Mouse (Mus musculus) E14TG2a.4 (cell line): Measurements from ENCODE around the gene Tmem40.

Source experiments
- H3K27me3 ChIP-seq: 2 replicates; pipeline ENCODE4 v1.6.1; 2014; ENCODE audit warnings: low read length, control low read depth; ENCODE audit not compliant: insufficient read depth
- H3K36me3 ChIP-seq: 2 replicates; pipeline ENCODE4 v1.6.1; 2014; ENCODE audit warnings: low read length, control low read depth; ENCODE audit not compliant: insufficient read depth
- H3K4me1 ChIP-seq: replicated peaks from 2 replicates; pipeline ENCODE4 v1.6.1; 2014; ENCODE audit warnings: low read depth, low read length, control low read depth
- H3K4me3 ChIP-seq: replicated peaks from 2 replicates; pipeline ENCODE4 v1.5.1; 2014; ENCODE audit warnings: mild to moderate bottlenecking, low read length
- H3K9me3 ChIP-seq: 2 replicates; pipeline ENCODE4 v1.6.1; 2014; ENCODE audit warnings: low read length, control low read depth
- CTCF ChIP-seq: conservative IDR thresholded peaks from 2 replicates; pipeline ENCODE4 v1.5.1; 2014; ENCODE audit warnings: low read length
- NANOG ChIP-seq: IDR thresholded peaks from 2 replicates; pipeline ENCODE4 v1.6.1; 2014; ENCODE audit warnings: borderline replicate concordance, low read length, mixed read lengths
- POU5F1 ChIP-seq: IDR thresholded peaks from 2 replicates; pipeline ENCODE4 v1.6.1; 2014; ENCODE audit warnings: low read length, borderline replicate concordance

The Tmem40 gene

DNA sequence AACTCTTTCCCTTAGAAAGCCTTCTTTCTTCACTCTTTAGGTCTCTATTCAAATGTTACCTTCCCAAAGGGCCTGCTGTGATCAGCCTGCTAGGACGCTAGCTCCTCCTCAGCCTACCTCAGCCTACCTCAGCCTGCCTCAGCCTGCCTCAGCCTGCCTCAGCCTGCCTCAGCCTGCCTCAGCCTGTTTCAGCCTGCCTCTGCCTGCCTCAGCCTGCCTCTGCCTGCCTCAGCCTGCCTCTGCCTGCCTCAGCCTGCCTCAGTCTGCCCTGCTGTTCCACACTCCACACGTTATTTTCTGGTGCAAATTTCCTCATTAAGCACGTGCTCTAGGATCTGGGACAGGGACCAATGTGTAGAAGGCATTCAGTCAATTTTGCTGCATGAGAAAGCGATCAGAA lies 2.1 kb downstream of the Tmem40 start:
- Histone ChIP-seq H3K27me3 (no peaks in the 10 kb centered on the region), H3K4me1 (peaks cover 73% of the 10 kb centered on the region), H3K36me3 (no peaks in the 10 kb centered on the region), H3K9me3 (no peaks in the 10 kb centered on the region), H3K4me3 (no peak overlapping the region)
- TF ChIP-seq POU5F1 (no peak), NANOG (no peak), CTCF (no peak)

DNA sequence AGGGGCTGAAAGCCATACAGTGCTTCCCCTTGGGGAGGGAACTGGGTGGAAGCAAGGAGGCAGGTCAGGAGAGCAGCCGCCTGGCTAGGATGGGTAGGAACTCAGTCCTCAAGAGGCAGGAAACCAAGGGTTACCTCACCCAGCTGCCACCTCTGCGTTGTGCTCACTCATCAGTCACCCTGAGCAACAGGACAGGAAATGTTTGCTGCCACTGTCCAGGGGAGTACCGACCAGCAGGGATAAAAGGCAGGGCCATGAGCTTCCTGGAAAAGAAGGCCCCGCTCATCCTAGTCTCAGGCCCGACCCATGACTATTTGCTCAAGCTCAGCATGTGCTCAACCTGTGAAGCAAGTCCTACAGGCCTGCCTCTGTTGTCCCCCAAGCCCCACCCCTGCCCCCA lies 2.7 kb downstream of the Tmem40 start:
- H3K9me3 ChIP-seq = no peaks in the 10 kb centered on the region
- H3K27me3 ChIP-seq = no peaks in the 10 kb centered on the region
- H3K4me3 ChIP-seq = peak overlapping the region; percentile 29; the same call in 1 of the 2 replicates
- TF ChIP-seq NANOG = no peak
- TF ChIP-seq POU5F1 = no peak
- no peak for TF ChIP-seq CTCF
- H3K4me1 ChIP-seq = peaks cover 66% of the 10 kb centered on the region
- H3K36me3 ChIP-seq = no peaks in the 10 kb centered on the region

DNA sequence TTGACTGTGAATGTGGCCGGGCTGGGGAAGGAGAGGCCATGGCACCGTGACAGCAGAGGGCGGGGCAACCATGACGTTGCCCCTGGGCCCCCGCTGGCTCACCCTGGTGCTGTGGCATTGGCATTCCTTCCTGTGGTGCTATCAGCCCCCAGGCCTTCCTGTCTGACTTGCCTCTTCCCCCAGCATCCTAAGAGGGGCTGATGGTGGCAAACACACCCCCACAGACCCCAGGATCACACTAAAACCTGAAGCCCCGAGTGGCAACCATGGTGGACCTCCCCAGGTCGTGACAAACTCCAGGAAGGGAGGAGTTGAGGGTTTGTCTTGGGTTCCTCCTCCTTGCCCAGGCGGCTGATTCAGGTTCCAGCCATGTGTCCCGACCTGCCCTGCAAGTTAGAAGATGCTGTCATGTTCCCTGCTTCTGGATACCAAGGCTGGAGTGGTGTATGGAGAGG lies 3.2 kb downstream of the Tmem40 start:
- H3K27me3 ChIP-seq = no peaks in the 10 kb centered on the region
- H3K36me3 ChIP-seq = no peaks in the 10 kb centered on the region
- no peaks in the 10 kb centered on the region for H3K9me3 ChIP-seq
- peak overlapping the region; percentile 29; the same call in 1 of the 2 replicates for H3K4me3 ChIP-seq
- peaks cover 61% of the 10 kb centered on the region for H3K4me1 ChIP-seq
- TF ChIP-seq POU5F1 (no peak), NANOG (no peak), CTCF (no peak)

DNA sequence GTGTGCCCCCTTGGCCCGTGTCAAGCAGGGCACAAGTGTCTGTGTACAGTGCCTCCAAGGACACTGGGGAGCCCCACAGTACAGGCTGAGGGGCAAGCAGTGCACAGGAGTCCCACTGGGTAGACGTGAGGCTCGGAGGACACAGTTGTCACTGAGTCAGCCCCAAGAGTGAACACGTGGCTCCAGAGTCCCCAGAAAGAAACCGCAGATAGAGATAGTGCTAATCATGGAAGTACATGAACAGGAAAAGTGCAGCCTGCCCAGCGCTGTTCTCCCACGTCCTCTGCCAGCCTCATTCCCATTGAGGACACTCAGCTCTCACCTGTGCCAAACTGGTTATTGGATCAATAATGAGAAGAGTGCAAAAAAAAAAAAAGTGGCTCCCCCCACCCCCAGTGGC lies 6.7 kb downstream of the Tmem40 start:
- H3K27me3 ChIP-seq = no peaks in the 10 kb centered on the region
- H3K4me3 ChIP-seq = no peak overlapping the region
- H3K36me3 ChIP-seq = no peaks in the 10 kb centered on the region
- TF ChIP-seq CTCF (no peak), POU5F1 (no peak), NANOG (no peak)
- H3K4me1 ChIP-seq = peaks cover 31% of the 10 kb centered on the region
- H3K9me3 ChIP-seq = no peaks in the 10 kb centered on the region

DNA sequence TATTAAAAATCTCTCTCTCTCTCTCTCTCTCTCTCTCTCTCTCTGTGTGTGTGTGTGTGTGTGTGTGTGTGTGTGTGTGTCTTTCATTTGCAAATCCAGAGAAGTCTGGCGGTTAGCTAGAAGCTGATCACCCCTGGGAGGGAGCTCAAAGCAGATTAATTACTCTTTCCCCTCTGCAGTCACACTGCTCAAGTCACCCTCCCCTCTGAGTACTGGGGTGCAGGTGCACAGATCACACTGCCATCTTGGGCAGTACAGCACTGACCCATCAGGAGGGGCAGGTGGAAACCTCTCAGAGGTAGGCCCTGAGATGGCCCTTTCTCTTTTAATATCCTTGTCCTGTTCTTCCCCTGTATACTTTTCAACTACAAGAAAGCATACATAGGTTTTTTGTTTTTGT lies 15.9 kb downstream of the Tmem40 start:
- H3K4me1 ChIP-seq = peaks cover 32% of the 10 kb centered on the region
- H3K36me3 ChIP-seq = no peaks in the 10 kb centered on the region
- H3K27me3 ChIP-seq = peaks cover 5% of the 10 kb centered on the region; the same call in 1 of the 2 replicates
- H3K9me3 ChIP-seq = no peaks in the 10 kb centered on the region
- no peak overlapping the region for H3K4me3 ChIP-seq
- no peak for TF ChIP-seq CTCF
- no peak for TF ChIP-seq POU5F1
- TF ChIP-seq NANOG = no peak

DNA sequence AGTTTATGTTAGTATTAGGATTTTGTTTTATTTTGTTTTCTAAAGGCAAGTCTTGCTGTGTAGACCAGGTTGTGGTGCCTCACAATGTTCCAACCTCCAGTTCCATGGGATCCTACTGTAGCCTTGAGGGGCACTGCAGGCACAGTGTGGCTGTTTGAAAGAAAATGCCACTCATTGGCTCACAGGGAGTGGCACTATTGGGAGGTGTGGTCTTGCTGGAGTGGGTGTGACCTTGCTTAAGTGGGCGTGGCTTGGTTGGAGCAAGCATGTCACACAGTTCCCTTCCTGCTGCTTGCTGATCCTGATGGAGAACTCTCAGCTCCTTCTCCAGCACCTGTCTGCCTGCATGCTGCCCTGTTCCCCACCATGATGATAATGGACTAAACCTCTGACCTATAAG lies 18.6 kb downstream of the Tmem40 start:
- no peak for TF ChIP-seq NANOG
- no peak for TF ChIP-seq POU5F1
- no peak for TF ChIP-seq CTCF
- Histone ChIP-seq H3K9me3 (no peaks in the 10 kb centered on the region), H3K4me3 (no peak overlapping the region), H3K27me3 (peaks cover 5% of the 10 kb centered on the region; the same call in 1 of the 2 replicates), H3K4me1 (peaks cover 43% of the 10 kb centered on the region), H3K36me3 (no peaks in the 10 kb centered on the region)

DNA sequence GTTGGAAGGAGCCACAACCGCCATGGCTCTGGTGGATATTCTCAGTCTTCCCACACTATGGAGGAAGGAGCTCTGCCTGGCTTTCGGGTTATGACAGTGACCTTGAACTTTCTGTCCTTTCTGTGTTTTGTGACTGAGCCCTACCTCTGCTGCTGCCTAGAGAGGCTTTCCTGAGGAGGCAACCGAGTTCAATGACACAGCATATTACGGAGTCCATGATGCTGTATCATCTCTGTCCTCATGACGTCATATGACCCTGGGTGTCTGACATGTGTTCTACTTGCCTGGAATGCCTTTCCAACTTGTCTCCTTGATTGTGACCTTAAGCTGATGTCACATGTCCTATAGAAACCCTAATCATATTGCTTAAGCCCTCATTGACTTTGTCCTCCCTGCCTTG lies 23.2 kb downstream of the Tmem40 start:
- H3K27me3 ChIP-seq = no peaks in the 10 kb centered on the region
- H3K36me3 ChIP-seq = peaks cover 5% of the 10 kb centered on the region
- TF ChIP-seq CTCF (no peak), POU5F1 (no peak), NANOG (no peak)
- H3K4me3 ChIP-seq = no peak overlapping the region
- no peaks in the 10 kb centered on the region for H3K9me3 ChIP-seq
- H3K4me1 ChIP-seq = peaks cover 47% of the 10 kb centered on the region

DNA sequence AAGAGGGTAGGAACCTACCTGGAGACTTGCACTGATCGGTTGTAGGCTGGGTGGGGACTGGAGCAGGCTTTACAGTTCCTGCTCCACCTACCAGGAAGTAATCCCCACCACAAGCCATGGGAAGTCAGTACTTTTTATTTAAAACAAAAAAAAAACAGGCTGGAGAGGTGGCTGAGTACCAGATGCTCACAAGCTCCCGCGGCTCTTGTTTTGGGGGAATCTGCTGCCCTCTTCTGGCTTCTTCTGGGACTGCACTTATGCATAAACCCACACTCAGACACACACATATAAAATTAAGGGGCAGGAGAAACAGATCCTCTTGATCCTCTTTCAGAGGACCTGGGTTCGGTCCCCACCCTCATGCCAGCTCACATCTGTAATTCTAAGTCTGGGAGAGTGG lies 27.3 kb downstream of the Tmem40 start:
- TF ChIP-seq POU5F1 = no peak
- TF ChIP-seq NANOG = no peak
- peak; percentile 94 for TF ChIP-seq CTCF
- H3K9me3 ChIP-seq = no peaks in the 10 kb centered on the region
- peaks cover 52% of the 10 kb centered on the region for H3K4me1 ChIP-seq
- no peak overlapping the region for H3K4me3 ChIP-seq
- H3K27me3 ChIP-seq = no peaks in the 10 kb centered on the region
- peaks cover 18% of the 10 kb centered on the region for H3K36me3 ChIP-seq

DNA sequence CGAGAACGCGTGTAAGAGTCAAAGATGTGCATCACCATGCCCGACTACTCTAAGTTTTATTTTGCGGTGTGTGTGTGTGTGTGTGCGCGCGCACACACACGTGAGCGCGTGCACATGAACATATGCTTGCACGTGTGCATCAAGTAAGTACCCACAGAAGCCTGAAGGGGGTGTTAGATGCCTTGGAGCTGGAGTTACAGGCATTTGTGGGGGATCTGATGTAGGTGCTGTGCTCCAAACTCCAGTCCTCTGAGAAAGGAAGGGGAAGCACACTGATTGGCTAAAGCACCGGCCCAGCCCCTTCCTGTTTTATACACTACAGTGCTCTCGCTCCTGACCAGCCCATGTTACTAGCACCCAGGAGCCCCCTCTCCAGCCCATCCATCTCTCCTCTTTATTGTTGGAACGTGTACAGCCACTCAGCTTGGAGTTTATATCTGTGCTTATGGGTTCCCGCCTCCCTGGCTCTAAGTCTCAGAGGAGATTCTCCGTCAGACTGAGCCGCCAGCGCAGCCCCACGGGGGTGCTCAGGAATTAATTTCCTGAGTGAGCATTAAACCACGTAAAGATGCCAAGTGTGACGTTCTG lies 29.8 kb downstream of the Tmem40 start:
- H3K27me3 ChIP-seq = no peaks in the 10 kb centered on the region
- H3K36me3 ChIP-seq = peaks cover 36% of the 10 kb centered on the region
- H3K4me1 ChIP-seq = peaks cover 60% of the 10 kb centered on the region
- peak; percentile 9; the same call in 1 of the 2 replicates for TF ChIP-seq CTCF
- no peak for TF ChIP-seq POU5F1
- no peak for TF ChIP-seq NANOG
- H3K9me3 ChIP-seq = no peaks in the 10 kb centered on the region
- H3K4me3 ChIP-seq = peak overlapping the region; percentile 74

DNA sequence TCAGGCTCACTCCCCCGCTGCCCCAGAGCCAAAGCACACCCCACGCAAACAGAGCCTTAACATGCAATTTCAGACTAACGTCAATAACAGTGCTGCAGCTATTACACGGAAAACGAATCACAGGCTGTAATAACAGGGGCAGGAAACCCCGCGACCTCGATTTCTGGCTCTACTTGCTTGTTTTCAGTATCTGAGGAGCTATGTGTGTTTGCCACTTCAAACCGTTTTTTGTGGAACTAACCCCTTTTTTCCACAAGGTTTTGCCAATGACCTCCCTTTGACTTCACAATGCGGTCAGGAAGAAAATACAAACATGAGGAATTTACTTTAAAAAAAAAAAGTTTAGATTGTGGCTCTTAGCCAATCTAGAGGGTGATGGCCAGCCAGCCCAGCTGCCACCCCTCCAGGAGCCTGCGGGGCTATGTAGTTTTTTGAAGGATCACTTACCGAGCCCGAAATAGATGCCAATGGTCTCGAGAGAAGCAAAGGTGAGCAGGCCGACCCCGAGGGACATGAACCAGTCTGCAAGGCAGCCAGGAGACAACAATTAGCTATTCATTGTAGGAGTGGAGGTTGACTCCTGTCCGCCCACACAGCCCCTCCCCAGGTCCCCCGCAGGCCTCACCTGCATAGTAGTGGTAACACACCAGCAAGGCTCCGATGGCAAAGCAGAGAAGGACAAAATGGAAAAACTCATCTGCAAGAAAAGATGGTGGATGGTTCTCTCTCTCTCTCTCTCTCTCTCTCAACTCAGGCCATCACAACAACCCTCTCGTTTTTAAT lies 31.5 kb downstream of the Tmem40 start:
- no peaks in the 10 kb centered on the region for H3K27me3 ChIP-seq
- H3K9me3 ChIP-seq = no peaks in the 10 kb centered on the region
- peaks cover 60% of the 10 kb centered on the region for H3K4me1 ChIP-seq
- no peak for TF ChIP-seq CTCF
- TF ChIP-seq POU5F1 = no peak
- H3K36me3 ChIP-seq = peaks cover 36% of the 10 kb centered on the region
- H3K4me3 ChIP-seq = peak overlapping the region; percentile 81
